Mouse (Mus musculus) heart, adult 11 months (tissue): Measurements from ENCODE around the gene Nrgn.

Experiments
- DNase-seq: peaks from one replicate; pipeline ENCODE4 v3.0.0; 2022

The Nrgn gene

DNA sequence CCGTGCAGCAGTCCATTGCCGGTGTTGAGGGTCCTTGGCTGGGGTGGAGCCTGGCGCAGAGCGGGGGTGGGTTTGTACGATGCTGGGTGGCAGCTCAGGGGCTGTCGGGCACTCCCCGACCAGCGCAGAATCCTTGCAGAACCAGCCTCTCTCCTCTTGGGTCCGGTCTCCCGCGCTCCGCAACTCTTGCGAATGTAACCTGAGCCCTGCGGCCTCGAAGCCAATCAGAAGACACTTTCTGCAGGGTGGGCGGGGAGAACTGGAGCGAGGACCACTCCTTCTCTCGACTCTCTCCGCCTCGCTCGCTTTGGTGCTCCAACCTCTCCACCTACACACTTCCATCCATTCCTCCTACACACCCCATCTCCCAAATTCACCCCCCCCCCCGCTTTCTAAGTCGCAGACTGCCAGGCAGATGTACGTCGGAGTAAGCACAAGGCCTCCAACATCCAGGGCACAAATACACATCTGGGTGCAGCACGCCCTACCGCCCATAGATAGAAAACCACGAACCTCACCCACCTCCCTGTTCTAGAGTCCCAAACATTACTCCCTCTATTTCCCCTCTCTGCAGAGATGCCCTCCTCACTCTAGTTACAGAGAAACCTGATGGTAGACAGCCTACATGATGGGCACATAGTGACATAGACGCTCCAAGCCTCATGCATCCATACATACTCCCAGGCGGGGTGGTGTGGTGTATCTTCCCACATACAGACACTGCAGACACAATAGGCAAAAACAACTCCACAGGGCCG is at the start of gene Nrgn:
Gene Nrgn, minus strand, starts transcription at position 369 of the 758 bp plus-strand sequence.
- DNase-seq, result peak; percentile 98

- DNase-seq, result peak; percentile 86
Observed at GRCm38 (mm10) chr9:37600538-37601205, 48.0 kb upstream of the Nrgn start.

GRCm38 (mm10) chr9:37598637-37599036 is 45.9 kb upstream of the Nrgn start:
- DNase-seq, result no peak

- DNase-seq, result no peak
Observed at GRCm38 (mm10) chr9:37595570-37595969, 42.9 kb upstream of the Nrgn start.

DNA sequence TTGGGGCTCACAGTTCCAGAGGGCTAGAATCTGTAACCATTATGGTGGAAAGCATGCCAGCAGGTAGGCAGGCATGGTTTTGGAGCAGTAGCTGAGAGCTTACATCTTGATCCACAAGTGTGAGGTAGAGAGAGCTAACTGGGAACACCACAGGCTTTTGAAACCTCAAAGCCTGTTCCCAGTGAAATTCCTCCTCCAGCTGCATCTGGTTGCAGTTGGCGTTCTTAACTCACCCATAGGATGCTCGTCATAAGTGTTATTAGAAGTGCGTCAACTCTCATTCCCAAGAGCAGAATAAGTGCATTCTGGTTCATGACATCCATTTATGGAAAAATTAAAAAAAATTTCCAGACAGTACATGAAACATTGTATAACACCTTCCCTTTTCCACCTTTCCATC is 41.0 kb upstream of the Nrgn start:
- no peak for DNase-seq

- no peak for DNase-seq
Observed at GRCm38 (mm10) chr9:37592633-37593032, 39.9 kb upstream of the Nrgn start.

DNA sequence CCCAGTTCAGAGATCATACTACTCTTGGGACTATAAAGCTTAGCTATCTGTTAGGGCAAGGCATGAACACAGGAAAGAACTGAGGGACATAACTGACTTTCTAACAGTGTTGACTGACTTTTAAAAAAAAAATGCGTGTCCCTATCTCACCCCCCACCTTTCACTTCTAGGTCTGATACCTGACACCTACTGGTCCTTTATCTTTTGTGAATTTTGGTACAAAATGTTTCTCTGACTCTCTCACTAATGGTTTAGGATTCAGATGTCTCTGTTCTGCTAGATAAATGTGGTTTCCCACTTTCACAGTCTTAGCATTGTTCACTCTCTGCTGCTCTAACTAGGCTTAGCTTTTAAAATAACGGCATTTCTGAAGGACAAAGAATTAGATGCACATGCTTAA is 39.3 kb upstream of the Nrgn start:
- DNase-seq, result no peak

DNA sequence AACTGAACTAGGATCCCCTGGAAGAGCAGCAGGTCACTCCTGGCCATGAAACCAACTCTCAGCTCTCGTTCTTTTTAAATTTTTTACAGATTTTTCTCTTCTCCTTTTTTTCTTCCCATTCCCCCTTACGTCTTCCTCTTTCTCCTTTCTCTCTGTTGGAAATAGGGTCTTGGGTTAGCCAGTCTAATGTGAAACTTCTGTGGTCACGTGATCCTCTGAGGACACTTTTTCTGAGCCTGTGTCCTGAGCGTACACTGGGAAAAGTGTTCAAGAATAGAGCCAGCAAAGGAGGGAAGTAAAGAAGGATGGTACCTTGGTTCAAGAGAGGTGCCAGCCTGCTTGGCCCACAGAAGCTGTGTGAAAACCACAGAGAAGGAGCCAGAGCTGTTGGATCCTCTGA is 37.7 kb upstream of the Nrgn start:
- DNase-seq, result no peak

- no peak for DNase-seq
Observed at GRCm38 (mm10) chr9:37586718-37587117, 34.0 kb upstream of the Nrgn start.

DNA sequence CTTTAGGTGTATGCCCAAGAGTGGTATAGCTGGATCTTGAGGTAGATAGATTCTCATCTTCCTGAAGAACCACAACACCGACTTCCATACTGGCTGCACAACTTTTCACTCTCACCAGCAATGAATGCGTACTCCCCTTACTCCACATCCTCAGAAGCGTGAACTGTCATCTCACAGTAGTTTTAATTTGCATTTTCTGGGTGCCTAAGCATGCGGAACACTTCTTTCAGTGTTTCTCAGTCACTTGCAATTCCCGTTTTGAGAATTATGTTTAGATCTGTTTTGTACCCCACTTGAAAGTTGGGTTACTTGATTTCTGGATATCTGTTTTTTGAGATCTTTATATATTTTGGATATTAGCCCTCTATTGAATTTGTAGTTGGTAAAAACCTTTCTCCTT is 30.9 kb upstream of the Nrgn start:
- DNase-seq, result no peak

DNA sequence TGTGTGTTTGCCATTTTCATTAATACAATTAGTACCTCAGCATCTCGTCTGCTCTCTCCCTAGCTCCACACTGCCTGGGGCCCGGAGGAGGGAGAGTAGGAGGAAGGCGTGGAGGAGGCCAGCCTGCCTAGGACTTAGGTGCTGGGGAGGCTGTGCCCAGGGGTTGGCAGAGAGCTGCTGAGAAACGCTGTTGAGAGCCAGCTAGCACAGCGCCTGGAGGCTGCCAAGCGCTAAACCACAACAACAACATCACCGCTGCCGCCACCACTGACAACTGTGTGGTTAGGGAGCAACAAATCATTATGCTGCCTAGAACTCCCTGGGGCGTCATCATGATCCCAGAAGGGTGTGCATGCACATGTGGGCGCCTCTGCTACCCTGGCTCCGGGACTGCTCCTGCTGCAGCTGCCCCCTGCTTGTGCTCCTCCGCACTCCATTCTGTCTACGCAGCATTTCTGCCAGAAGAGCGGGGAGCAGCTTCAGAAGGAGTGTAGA is 23.8 kb upstream of the Nrgn start:
- no peak for DNase-seq

- DNase-seq, result peak; percentile 88
Observed at GRCm38 (mm10) chr9:37572204-37572876, 19.6 kb upstream of the Nrgn start.

GRCm38 (mm10) chr9:37569231-37569835 is 16.6 kb upstream of the Nrgn start:
- DNase-seq, result no peak

- DNase-seq, result peak; percentile 93
Observed at GRCm38 (mm10) chr9:37568605-37569214, 16.0 kb upstream of the Nrgn start.

GRCm38 (mm10) chr9:37567892-37568604 is 15.3 kb upstream of the Nrgn start:
- DNase-seq, result peak; percentile 97

DNA sequence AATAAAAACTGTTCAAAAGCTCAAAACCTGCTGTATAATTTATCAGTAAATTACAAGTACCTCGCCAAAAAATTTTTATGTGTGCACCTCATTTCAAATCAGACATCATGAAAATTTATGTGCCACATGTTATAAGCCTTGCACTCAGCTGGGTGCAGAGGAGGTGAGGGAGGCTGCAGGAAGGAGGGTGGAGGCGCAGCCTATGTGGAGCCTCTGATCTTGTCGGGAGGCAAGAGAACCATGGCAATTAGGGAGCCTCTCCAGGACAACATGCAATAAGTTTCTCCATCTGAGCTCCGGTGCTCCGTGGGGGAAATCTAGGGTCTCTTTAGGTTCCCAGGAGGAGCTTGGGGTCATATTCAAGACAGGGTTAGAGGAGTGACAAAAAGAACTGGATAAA is 14.8 kb upstream of the Nrgn start:
- DNase-seq, result peak; percentile 86

- no peak for DNase-seq
Observed at GRCm38 (mm10) chr9:37567019-37567418, 14.3 kb upstream of the Nrgn start.

DNA sequence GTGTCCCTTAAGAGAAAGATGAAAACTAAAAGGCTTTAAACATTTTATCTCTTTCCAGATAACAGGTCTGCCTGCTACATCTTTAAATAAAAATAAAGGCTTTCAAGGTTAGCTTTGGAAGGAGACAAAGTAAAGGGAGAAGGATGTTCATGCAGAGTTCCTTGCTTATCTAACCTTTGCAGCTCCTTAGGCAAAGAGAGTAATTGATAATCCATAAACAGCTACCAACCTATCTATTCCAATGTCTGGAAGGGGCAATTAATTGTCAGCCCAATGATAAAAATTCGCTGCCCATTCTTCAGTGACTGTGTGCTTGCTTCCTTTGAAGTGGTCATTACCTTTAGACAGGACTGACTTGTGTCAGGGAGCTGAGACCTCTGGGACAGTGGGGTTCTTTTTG is 11.1 kb upstream of the Nrgn start:
- no peak for DNase-seq

DNA sequence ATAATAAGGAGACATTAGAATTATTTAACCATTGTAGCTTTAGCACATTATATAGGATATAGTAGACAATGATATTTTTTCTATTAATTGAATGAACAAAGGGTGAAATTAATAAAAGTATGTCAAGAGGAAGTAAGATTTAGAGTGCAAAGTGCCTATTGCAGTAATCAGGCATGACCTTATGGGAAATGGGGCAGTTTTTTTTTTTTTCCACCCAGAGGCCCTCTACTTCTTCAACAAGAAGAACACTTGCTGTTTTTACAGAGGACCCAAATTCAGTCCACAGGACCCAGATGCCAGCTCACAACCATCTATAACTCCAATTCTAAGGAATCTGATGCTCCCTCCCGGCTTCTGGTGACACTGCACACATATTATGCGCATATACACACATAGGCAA is 7.9 kb upstream of the Nrgn start:
- peak; percentile 64 for DNase-seq

DNA sequence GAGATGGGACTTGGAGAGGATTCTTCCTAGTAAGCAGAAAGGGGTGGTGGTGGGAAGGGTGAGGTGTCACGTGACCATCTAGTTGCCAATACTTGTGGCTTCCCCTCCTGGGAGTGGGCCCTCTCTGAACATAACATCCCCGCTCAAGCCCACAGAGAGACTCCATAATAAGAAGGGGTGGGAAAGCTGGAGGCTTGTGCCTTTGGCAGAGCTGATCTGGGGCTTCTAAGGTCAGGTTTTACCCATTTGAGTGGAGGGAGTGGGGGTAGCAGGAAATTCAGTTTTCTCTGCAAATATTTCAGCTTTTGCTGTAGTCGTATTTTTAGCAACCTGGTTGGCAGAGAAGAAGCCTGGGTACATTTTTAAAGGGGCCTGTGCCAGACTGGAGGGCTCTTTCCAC is 3.7 kb upstream of the Nrgn start:
- peak; percentile 82 for DNase-seq

- DNase-seq, result no peak
Observed at GRCm38 (mm10) chr9:37554838-37555748, 2.4 kb upstream of the Nrgn start, which contains the start of gene Siae. TSS of gene Siae (plus strand) at chr9:37555698.
